Mouse (Mus musculus) right cerebral cortex, postnatal 4 days (tissue): ENCODE results near the gene Pnpla5.
"Not testable (repeated sequence)": the region's sequence is repeated elsewhere in the genome, so short reads cannot be mapped to it uniquely, and the experiment has no call there.

Experiments used
- DNase-seq: peaks from one replicate; pipeline ENCODE4 v3.0.0-alpha.2; 2022

Gene Pnpla5

DNA sequence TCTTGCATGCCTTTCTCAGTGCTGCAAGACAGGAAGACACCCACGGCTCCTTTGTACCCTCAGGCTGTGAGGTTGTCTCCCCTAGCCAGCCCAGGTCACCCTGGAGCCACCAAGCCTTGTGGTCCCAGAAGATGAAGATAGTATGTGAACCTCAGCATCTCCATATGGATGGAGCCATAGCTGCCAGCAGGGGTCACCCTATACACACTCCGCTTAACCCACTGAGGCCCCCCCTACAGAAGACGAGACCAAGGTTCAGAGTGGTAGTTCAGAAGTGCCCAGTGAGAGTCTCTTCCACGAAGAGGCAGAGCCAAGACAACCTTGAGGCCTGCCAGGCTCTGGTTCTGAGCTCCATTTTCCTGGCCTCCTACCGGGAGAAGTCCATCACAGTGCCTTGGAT lies 7.2 kb downstream of the Pnpla5 start:
- DNase-seq, result peak; percentile 24

DNA sequence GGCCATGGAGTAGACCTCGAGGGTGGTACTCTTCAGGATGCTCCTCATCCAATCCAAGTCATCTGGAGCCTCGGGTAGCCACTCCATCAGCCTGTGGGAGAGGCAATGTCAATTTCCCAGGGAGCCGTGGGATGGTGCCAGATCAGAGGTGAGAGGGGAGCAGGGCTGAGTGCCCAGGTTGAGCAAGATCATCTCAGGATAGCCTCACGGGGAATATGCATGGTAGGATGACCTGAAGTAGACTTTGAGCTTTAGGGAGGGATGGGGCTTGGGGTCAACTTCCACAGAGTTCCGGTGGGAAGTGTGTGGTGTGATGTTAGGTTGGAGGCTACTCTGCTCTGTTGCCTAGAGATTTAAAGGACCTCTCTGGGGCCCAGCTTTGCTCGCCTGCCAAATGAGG lies 9.1 kb downstream of the Pnpla5 start:
- DNase-seq, result no peak

GRCm38 (mm10) chr15:84108899-84109298 lies 14.1 kb downstream of the Pnpla5 start:
- DNase-seq, result no peak

- DNase-seq, result no peak
Measured at GRCm38 (mm10) chr15:84105924-84106500, 17.0 kb downstream of the Pnpla5 start.

DNA sequence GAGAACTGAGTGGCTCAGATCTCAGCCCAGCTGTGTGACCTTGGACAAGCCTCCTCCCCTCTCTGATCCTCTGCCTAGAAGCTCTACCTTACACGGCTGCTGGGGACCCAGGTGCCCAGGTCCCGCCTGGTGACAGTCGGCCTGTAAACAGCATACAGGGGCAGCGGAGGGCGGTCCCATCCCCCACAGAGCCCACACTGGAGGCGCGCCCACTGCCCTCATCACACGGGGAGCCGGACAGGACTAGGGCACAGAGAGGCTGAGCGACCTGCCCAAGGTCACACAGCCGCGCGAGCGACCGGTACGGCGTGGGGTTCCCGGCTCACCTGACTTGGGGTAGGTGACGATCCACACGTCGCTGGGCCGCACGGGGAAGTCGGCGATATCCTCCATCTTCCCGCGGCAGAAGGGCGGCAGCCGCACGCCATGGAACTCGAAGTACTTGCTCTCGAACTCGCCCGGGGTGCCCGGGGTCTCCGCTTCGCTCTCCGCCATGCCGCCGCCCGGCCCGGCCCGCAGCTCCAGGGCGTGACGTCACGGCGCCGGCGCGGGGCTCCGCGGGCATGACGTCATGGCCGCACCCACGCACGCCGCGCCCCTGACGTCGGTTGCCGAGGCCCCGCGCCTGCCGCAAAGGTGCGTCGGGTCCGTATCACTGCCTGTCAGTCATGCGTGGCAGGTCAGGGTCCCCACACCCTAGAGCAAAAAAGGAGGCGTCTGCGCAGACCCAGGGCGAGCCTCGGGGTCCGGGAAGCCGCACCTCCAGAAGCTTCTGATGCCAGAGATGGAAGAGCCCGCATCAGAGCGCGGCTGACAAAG lies 17.7 kb downstream of the Pnpla5 start, which contains the start of gene Sult4a1:
Gene Sult4a1, minus strand, starts transcription at position 650 of the 819 bp plus-strand sequence.
- DNase-seq, result peak; percentile 80

DNA sequence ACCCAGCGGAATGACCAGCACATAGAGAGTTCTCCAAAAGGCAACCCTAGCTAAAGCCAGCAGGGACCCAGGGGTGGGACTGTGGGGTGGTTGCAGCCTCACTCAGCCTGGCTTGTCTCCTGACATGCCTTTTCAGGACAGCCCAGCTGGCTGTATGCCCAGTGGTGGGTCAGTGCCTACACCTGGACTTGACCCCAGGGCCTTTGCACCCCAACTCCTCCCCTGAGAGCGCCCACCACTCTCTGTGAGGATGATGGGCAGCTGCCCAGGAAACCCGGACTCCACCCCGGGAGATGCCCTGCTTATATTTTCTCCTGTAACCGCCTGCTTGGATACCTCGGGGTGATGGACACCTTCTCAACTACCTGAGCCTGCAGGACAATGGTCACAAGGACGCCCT lies 18.3 kb downstream of the Pnpla5 start:
- DNase-seq, result peak; percentile 31

GRCm38 (mm10) chr15:84097536-84097935 lies 25.4 kb downstream of the Pnpla5 start:
- not testable (repeated sequence) for DNase-seq

DNA sequence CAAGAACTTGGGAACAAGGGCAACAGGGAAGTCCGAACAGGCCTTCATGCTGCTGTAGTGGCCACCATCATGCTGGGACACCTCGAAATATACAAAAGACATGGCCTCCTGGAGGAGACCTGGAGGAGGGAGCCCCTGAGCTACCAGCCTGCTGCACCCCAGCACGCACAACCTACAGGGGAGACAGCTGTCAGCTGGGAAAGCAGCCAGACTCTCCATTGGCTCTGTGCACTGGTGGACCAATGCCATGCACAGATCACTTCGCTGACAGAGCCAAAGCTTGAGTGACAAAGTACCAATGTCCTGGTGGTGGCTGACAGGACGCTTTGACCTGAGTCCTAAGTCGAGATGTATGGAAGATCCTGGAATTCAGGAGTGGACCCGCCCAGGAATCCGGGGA lies 26.9 kb downstream of the Pnpla5 start:
- no peak for DNase-seq

- DNase-seq, result no peak
Measured at GRCm38 (mm10) chr15:84094921-84095320, 28.1 kb downstream of the Pnpla5 start.

GRCm38 (mm10) chr15:84086775-84087174 lies 36.2 kb downstream of the Pnpla5 start:
- DNase-seq, result no peak

DNA sequence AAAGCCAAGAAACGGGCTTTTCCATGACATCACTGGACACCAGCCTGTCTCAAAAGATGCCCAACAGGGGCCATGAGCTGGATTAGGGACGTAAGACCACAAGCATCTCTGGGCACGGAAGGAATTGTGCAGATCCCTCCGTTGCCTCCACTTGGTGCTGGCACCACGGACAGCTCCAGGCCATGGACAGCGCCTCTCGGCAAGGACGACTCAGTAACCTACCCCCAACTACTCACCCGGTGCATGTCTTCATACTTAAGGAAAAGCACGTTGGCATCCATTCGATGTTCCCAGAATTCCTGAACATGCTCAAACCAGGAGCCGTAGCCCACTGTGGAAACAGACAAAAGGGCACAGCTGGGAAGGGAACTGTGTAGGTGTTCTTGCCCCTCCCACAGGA lies 36.6 kb downstream of the Pnpla5 start:
- no peak for DNase-seq

DNA sequence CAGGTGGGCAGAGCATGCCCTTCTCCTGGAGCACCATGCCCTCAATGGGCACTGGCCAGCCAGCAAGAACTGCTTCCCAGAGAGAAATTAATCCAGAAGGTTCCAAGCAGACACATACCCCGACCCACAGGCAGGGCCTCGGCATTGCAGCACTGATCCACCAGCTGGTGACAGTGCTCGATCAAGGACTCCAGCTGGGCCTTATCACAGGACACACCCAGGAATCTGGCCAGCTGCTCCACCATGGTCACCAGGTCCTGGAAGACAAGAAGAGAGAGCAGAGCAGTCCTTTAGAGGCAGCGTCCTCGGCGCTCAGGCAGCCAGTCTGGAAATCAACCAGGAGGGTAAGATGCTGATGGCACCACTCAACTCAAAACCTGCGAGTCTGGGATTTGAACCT lies 42.9 kb downstream of the Pnpla5 start:
- DNase-seq, result no peak

DNA sequence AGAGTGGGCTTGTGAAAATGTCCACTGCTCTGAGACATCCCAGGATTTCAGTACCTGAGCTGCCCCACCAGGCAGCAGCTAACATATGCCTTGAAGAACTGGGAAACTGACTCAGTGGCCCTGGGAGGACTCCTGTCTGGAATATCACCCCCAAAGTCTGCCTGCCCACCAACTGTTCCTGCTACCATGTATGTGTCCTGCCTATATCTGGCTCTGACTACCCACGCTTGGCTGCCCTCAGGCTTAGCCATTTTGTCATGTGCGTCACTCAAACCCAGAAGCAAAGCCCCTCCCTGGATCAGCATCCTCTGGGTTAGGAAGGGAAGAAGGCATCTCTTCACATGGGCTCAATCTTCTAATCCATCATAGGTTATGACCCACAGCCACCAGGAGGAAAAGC lies 43.5 kb downstream of the Pnpla5 start:
- no peak for DNase-seq

DNA sequence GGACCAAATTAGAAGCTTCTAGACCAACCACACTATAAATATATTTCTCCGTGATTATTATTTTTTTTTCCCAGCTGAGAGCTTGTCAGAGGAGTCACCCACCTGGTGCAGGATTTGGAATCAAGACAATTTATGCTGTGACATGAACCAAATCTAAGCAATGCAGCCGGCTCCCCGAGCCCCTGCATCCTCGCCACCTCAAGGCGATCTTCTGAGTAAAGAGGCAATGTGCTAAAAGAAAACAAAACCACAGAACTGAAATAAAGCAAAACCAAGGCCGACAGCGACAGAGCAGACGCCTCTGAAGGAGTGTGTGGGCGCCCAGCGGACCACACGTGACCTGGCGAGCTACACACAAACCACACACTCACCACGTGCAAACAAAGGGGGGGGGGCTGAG lies 44.3 kb downstream of the Pnpla5 start:
- DNase-seq, result no peak

DNA sequence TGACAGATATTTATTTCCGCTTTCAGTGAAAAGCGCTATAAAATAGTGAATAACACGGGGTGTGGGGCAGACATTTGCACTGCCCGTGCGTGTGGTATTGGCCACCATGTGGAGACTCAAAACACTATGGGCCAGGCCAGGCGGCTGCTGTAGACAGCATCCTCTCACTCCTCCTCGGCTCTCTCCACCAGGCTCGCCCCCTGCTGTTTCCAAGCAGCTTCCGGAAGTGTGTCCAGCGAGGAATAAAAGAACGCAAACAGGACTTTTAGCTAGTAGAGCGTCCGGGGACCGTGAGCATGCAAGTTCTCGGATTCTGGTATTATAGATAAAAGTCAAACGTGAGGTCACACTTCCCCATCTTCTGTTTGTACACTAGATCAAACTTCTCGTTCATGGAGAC lies 45.8 kb downstream of the Pnpla5 start:
- DNase-seq, result no peak

DNA sequence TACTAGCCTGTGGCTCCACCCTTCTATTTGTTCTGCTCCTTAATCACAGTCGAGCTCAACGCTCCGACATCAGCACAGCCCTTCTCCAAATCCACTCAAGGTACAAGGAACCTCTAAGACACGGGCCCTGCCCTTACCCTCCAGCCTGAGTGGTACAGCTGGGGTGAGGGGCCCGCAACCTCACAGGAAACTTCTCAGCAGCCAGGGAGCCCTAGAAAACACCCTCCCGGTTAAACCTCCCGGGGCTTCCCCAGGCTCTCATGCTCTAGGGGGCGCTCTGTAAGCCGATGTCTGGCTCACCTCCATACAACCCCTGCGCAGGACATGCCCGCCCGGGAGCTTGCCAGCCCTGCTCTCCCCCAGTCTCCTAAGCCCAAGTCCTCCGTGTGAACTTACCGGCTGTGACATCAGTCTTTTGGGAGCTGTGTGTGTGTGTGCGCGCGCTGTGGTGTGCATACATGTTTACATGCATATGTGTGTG lies 48.2 kb downstream of the Pnpla5 start:
- DNase-seq, result peak; percentile 59

GRCm38 (mm10) chr15:84073911-84074704 lies 48.9 kb downstream of the Pnpla5 start:
- peak; percentile 84 for DNase-seq

- no peak for DNase-seq
Measured at GRCm38 (mm10) chr15:84073058-84073457, 49.9 kb downstream of the Pnpla5 start.

DNA sequence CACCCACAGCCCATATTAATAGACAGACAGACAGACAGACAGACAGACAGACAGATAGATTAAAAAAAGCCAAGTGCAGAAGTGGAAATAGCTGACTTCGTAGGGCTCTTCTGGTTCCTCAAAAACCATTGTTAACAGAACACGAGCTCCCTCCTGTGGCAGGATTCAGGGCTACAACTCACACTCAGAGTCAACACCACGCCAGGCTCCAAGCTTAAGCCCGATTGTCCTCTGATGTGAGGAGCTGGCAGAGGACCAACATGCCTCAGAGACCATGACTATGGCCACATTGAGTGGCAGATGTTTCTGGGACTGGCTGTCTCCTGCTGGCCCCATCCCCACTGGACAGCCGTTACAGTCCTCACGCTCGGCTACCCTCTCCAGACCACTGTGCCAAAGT lies 50.7 kb downstream of the Pnpla5 start:
- peak; percentile 94 for DNase-seq

DNA sequence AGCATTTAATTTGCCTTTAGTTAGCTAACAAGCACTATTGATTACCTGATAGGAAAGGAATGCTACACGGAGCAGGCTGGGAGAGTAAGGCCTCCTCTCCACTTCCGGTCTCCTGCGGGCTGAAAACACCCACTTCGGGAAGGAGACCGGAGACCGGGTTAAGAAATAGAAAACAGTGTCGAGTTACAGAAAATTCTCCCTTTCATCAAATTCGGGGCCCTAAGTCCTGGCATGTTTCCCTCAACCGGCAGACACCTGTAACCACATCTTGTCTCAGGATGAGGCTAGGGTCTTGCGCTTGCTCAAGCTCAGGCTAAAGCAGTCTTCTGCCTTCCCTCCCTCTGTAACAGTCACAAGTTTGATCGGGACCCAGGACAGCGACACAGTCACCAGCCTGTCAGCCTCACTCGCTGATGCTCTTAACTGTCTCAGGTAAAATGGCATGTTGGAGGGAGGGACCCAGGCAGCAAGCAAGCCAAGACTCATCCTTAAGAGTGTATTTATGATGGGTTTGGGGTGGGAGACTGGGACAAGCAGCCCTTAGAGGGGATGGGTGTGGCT lies 52.8 kb downstream of the Pnpla5 start:
- no peak for DNase-seq

DNA sequence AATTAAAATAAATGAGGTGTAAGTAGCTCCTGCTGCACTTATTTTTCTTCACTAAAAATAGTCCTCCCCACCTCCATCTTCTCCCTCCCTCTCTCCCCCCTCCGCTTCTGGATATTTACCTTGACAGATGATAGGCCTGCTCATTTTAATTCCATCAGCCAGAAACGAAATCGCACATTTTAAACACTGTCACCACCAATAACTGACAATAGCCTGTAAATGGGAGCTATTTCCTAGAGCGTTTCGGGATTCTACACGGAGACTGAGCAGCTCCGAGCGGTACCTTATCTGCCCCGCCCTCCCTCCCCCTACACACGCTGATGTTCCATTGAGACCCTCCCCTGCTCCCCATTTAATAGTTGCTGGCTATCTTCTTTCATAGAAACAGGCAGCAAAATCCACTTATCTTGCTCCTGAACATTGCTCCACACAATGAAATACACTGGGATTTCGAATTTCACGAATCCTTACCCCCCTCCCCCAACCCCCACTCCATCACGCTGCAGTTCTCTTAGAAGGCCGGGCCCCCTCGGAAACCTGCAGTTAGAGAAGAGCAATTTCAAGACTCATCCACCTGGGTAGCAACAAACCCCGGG lies 53.4 kb downstream of the Pnpla5 start:
- DNase-seq, result no peak

GRCm38 (mm10) chr15:84065701-84066100 lies 57.3 kb downstream of the Pnpla5 start:
- no peak for DNase-seq

DNA sequence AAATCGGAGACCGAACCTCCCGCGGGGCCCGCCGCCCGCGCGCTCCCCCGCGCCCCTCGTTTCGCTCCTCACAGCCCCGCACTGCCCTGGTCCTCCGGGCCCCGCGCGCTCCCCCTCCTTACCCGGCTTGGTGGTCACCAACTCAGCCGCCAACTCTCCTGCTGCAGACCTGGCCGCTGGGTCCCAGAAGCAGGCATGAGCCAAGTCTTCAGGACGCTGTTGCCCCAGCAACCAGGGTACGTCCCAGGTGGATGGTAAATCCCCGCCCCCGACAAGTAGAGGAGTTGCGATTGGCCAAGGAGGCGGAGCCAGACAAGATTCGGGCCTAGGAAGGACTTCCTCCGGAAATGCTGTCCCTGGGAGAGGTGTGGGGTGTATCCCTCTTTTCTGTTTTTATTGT lies 57.8 kb downstream of the Pnpla5 start, which contains the start of gene Efcab6:
Gene Efcab6, minus strand, starts transcription at position 240 of the 400 bp plus-strand sequence.
- peak; percentile 66 for DNase-seq
